Mouse (Mus musculus) myocyte (in vitro differentiated cells): ENCODE results near the gene Baat. TPM values are rescaled to one million over a fixed set of nuclear protein-coding genes. Genes with fewer than 3 reads are reported as not detected.

Experiments
- H3K27me3 ChIP-seq: one replicate; pipeline ENCODE4 v1.6.1; 2011; ENCODE audit not compliant: control insufficient read depth, insufficient read depth, insufficient read length
- H3K36me3 ChIP-seq: one replicate; pipeline ENCODE4 v1.6.1; 2011; ENCODE audit not compliant: control insufficient read depth, insufficient read depth
- H3K4me2 ChIP-seq: one replicate; pipeline ENCODE4 v1.6.1; 2011; ENCODE audit warnings: low read depth, control low read depth
- H3K4me3 ChIP-seq: one replicate; pipeline ENCODE4 v1.5.1; 2011; ENCODE audit warnings: mild to moderate bottlenecking, control low read depth, moderate library complexity
- H3K79me2 ChIP-seq: one replicate; pipeline ENCODE4 v1.6.1; 2011; ENCODE audit not compliant: control insufficient read depth, insufficient read depth
- H3ac ChIP-seq: one replicate; pipeline ENCODE4 v1.6.1; 2011; ENCODE audit not compliant: control insufficient read depth, insufficient read length
- CEBPB ChIP-seq: IDR thresholded peaks from 2 replicates; pipeline ENCODE4 v1.6.1; 2011; ENCODE audit warnings: mild to moderate bottlenecking, moderate library complexity; ENCODE audit not compliant: poor library complexity, insufficient read depth, severe bottlenecking
- E2F4 ChIP-seq: IDR thresholded peaks from one replicate; pipeline ENCODE4 v1.6.1; 2011; ENCODE audit warnings: mild to moderate bottlenecking, control low read depth, moderate library complexity; ENCODE audit not compliant: insufficient read depth
- MAX ChIP-seq: IDR thresholded peaks from one replicate; pipeline ENCODE4 v1.6.1; 2011; ENCODE audit warnings: low read depth, mild to moderate bottlenecking, control low read depth
- MYOD1 ChIP-seq, 3 experiments: IDR thresholded peaks; one replicate each; pipeline ENCODE4 v1.6.1; 2011; ENCODE audit warnings: control low read depth in 2 of 3, low read depth in 2 of 3, mild to moderate bottlenecking in 2 of 3, moderate library complexity in 1 of 3; ENCODE audit not compliant: insufficient read length in 2 of 3, control insufficient read depth in 1 of 3
- MYOG ChIP-seq, 3 experiments: IDR thresholded peaks; one replicate each; pipeline ENCODE4 v1.6.1; 2011; ENCODE audit warnings: control low read depth in 2 of 3, low read depth in 2 of 3, mild to moderate bottlenecking in 2 of 3; ENCODE audit not compliant: insufficient read length in 2 of 3, control insufficient read depth in 1 of 3, insufficient read depth in 1 of 3
- POLR2A ChIP-seq: IDR thresholded peaks from one replicate; pipeline ENCODE4 v1.6.1; 2011; ENCODE audit warnings: low read depth, mild to moderate bottlenecking, control low read depth, moderate library complexity; ENCODE audit not compliant: insufficient read length
- POLR2AphosphoS2 ChIP-seq: IDR thresholded peaks from one replicate; pipeline ENCODE4 v1.6.1; 2011; ENCODE audit warnings: low read depth, control low read depth; ENCODE audit not compliant: insufficient read length
- REST ChIP-seq: IDR thresholded peaks from one replicate; pipeline ENCODE4 v1.6.1; 2011; ENCODE audit warnings: mild to moderate bottlenecking, control low read depth, moderate library complexity; ENCODE audit not compliant: insufficient read depth, insufficient read length
- SRF ChIP-seq: IDR thresholded peaks from one replicate; pipeline ENCODE4 v1.6.1; 2011; ENCODE audit warnings: low read depth; ENCODE audit not compliant: control insufficient read depth, insufficient read length
- TCF12 ChIP-seq: IDR thresholded peaks from one replicate; pipeline ENCODE4 v1.6.1; 2011; ENCODE audit warnings: mild to moderate bottlenecking, control low read depth; ENCODE audit not compliant: poor library complexity, insufficient read depth, severe bottlenecking
- TCF3 ChIP-seq: IDR thresholded peaks from one replicate; pipeline ENCODE4 v1.6.1; 2011; ENCODE audit warnings: low read depth, control low read depth; ENCODE audit not compliant: insufficient read length
- USF1 ChIP-seq: IDR thresholded peaks from one replicate; pipeline ENCODE4 v1.6.1; 2011; ENCODE audit warnings: low read depth, mild to moderate bottlenecking, control low read depth, moderate library complexity
- polyA plus RNA-seq: library from polyadenylated mRNA; unstranded; fragments of >200 nt; fragmentation: generic; extraction: Trizol; gene quantifications from one replicate; pipeline ENCODE4 v1.2.1, GENCODE M21; 2012; ENCODE audit warnings: missing spikeins

The Baat gene
- polyA plus RNA-seq, 1 experiment: not detected

- no peaks in the 10 kb centered on the region for H3K79me2 ChIP-seq
- H3K4me2 ChIP-seq: no peak overlapping the region
- no peak for TF ChIP-seq REST
- no peak for TF ChIP-seq MAX
- TF ChIP-seq MYOG (IDR thresholded peaks at IDR 0.05; ENCODE audit: control insufficient read depth in 1 of 3, insufficient read depth in 1 of 3, insufficient read length in 2 of 3, low read depth in 2 of 3): no peak
- no peak for TF ChIP-seq USF1
- TF ChIP-seq POLR2AphosphoS2: no peak
- TF ChIP-seq CEBPB: no peak
- no peak for TF ChIP-seq POLR2A
- TF ChIP-seq MYOD1 (IDR thresholded peaks at IDR 0.05; ENCODE audit: control insufficient read depth in 1 of 3, insufficient read length in 2 of 3, low read depth in 2 of 3): no peak
- no peak for TF ChIP-seq TCF3
- TF ChIP-seq E2F4: no peak
- TF ChIP-seq SRF: no peak
- no peak for TF ChIP-seq TCF12
- H3ac ChIP-seq: no peak overlapping the region
- no peak overlapping the region for H3K4me3 ChIP-seq
- H3K36me3 ChIP-seq: no peaks in the 10 kb centered on the region
- H3K27me3 ChIP-seq: no peaks in the 10 kb centered on the region
These were observed 39.7 kb upstream of the Baat start for GRCm38 (mm10) chr4:49546026-49546425.

DNA sequence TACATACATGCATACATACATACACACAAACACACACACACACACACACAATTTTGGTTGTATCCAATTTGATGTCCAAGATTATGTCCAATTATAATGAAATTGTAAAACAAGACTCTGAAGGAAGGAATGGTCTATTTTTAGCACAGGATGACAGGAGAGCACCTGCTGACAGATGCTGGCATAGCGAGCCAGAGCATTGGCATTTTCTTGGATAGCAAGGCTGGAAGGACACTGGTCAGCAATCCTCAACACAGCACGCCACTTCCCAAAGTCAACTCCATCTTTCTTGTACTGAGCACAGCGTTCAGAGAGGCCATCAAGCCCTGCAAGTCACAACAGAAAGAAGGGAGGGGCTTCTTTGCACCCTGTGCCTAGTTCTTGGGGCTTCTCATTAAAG, 34.6 kb upstream of the Baat start:
- Histone ChIP-seq H3K79me2 (no peaks in the 10 kb centered on the region), H3ac (no peak overlapping the region), H3K4me3 (no peak overlapping the region), H3K27me3 (no peaks in the 10 kb centered on the region), H3K36me3 (no peaks in the 10 kb centered on the region), H3K4me2 (no peak overlapping the region)
- peak in 1 of 3 experiments; percentile 23 for TF ChIP-seq MYOD1 (IDR thresholded peaks at IDR 0.05; ENCODE audit: control insufficient read depth in 1 of 3, insufficient read length in 2 of 3, low read depth in 2 of 3)
- TF ChIP-seq USF1: no peak

GRCm38 (mm10) chr4:49539665-49540064, 33.3 kb upstream of the Baat start:
- H3K4me3 ChIP-seq: no peak overlapping the region
- TF ChIP-seq SRF (no peak), POLR2AphosphoS2 (no peak)
- H3K4me2 ChIP-seq: no peak overlapping the region
- H3ac ChIP-seq: no peak overlapping the region
- H3K36me3 ChIP-seq: no peaks in the 10 kb centered on the region
- no peaks in the 10 kb centered on the region for H3K27me3 ChIP-seq
- no peaks in the 10 kb centered on the region for H3K79me2 ChIP-seq

DNA sequence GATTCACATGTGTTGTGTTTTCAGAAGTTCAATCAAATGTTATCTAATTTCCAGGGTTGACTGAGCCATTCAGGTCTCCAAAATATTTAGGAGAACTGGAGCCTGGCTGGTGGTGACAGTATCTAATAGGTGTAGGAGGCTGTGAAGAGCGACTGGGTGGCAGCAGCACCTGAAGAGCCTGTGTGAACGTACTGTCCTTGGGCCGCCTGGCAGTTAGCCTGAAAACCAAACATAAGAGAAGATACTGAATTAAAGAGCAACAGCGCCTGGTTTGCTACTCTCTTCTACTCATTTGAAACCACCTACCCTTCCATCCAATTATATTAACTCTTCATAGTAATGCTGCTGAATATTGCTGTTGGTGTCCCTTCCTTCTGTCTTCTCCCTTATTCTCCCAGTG, 30.3 kb upstream of the Baat start:
- no peaks in the 10 kb centered on the region for H3K36me3 ChIP-seq
- H3K4me2 ChIP-seq: no peak overlapping the region
- no peaks in the 10 kb centered on the region for H3K27me3 ChIP-seq
- no peak for TF ChIP-seq USF1
- no peaks in the 10 kb centered on the region for H3K79me2 ChIP-seq
- H3ac ChIP-seq: no peak overlapping the region
- no peak overlapping the region for H3K4me3 ChIP-seq

GRCm38 (mm10) chr4:49535675-49536294, 29.4 kb upstream of the Baat start:
- Histone ChIP-seq H3K4me3 (no peak overlapping the region), H3K79me2 (no peaks in the 10 kb centered on the region), H3K36me3 (peaks cover 6% of the 10 kb centered on the region), H3ac (no peak overlapping the region), H3K27me3 (no peaks in the 10 kb centered on the region), H3K4me2 (no peak overlapping the region)
- no peak for TF ChIP-seq SRF

- Histone ChIP-seq H3K4me3 (no peak overlapping the region), H3K36me3 (peaks cover 12% of the 10 kb centered on the region), H3ac (no peak overlapping the region), H3K79me2 (no peaks in the 10 kb centered on the region), H3K4me2 (no peak overlapping the region), H3K27me3 (no peaks in the 10 kb centered on the region)
- TF ChIP-seq SRF (no peak), E2F4 (no peak), POLR2A (no peak), TCF3 (no peak), REST (no peak), MYOG (IDR thresholded peaks at IDR 0.05; ENCODE audit: control insufficient read depth in 1 of 3, insufficient read depth in 1 of 3, insufficient read length in 2 of 3, low read depth in 2 of 3) (no peak), TCF12 (no peak), MAX (no peak), POLR2AphosphoS2 (no peak), USF1 (no peak), CEBPB (no peak), MYOD1 (IDR thresholded peaks at IDR 0.05; ENCODE audit: control insufficient read depth in 1 of 3, insufficient read length in 2 of 3, low read depth in 2 of 3) (no peak)
These were observed 28.7 kb upstream of the Baat start for GRCm38 (mm10) chr4:49535036-49535435.
